In the genomic region with DNA sequence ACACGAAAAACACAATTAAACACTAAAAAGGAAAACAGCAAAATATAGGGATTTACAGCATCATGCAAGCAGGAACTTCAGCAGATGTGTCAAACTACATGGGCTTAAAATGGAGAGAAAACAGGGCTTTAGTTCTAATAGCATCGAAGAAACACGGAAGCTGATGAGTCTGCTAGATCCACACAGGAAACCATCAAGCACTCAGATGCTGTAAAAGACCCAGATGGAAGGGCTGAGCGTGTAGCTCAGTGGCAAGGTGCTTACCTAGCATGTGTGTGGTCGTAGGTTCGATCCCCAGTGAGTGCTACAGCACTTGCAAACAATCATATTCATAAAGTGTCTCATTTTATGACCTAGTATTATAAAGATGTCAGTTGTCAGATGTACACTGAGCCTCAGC, we compare ENCODE assay signal across 28 mouse cellular contexts. TPM values are rescaled to one million over a fixed set of nuclear protein-coding genes. Genes with fewer than 3 reads are reported as not detected.
"Had no signal": no experiment of that assay in that cellular context is flagged by ENCODE, and none has a peak within 500 bp of the region (broad histone marks: within the 10 kb centered on the region; RNA-seq: fewer than 3 reads in every experiment).

No protein-coding gene starts in this region.

- H3K4me1 ChIP-seq: midbrain, embryonic 13.5 days; midbrain, embryonic 15.5 days; neural tube, embryonic 13.5 days; neural tube, embryonic 15.5 days had no signal

- H3K9me3 ChIP-seq: lung, embryonic 15.5 days; megakaryocyte, embryonic 14.5 days; midbrain, embryonic 13.5 days; midbrain, embryonic 15.5 days; neural tube, embryonic 13.5 days; neural tube, embryonic 15.5 days; stomach, embryonic 15.5 days had no signal

- DNase-seq: liver, postnatal 0 days; lung, adult 2 months; lung, postnatal 14 days; lung, postnatal 36 days; retina, postnatal 1 day; right cerebral cortex, adult 18-20 months; right cerebral cortex, postnatal 25 days; right cerebral cortex, postnatal 4 days; spleen, adult 18-20 months; thymus, adult 2 months; thymus, postnatal 14 days; thymus, postnatal 36 days had no signal

- H3K4me2 ChIP-seq: lung, embryonic 15.5 days; midbrain, embryonic 11.5 days; midbrain, embryonic 13.5 days; midbrain, embryonic 15.5 days; neural tube, embryonic 13.5 days; neural tube, embryonic 15.5 days; stomach, embryonic 15.5 days had no signal

- H3K27ac ChIP-seq: lung, embryonic 15.5 days; midbrain, embryonic 13.5 days; midbrain, embryonic 15.5 days; neural tube, embryonic 13.5 days; neural tube, embryonic 15.5 days; stomach, embryonic 15.5 days; stomach, postnatal 0 days had no signal

- H3K9ac ChIP-seq: liver, postnatal 0 days; lung, embryonic 15.5 days; midbrain, embryonic 13.5 days; midbrain, embryonic 15.5 days; neural tube, embryonic 13.5 days; neural tube, embryonic 15.5 days; stomach, embryonic 15.5 days had no signal

- ATAC-seq: liver, postnatal 0 days; lung, postnatal 0 days; midbrain, embryonic 13.5 days; midbrain, embryonic 15.5 days had no signal

- H3K4me3 ChIP-seq: lung, embryonic 15.5 days; megakaryocyte, embryonic 14.5 days; midbrain, embryonic 13.5 days; midbrain, embryonic 15.5 days; neural tube, embryonic 13.5 days; neural tube, embryonic 15.5 days; stomach, embryonic 15.5 days had no signal

RNA-seq across cellular contexts. Expression of a gene that starts 10.3 kb away (rescaled TPM):
- total RNA-seq: megakaryocyte progenitor cell, adult 5-6 weeks; monocyte, adult 5-6 weeks had no signal
- polyA plus RNA-seq: macrophage; midbrain, embryonic 11.5 days; neural tube, embryonic 11.5 days had no signal

RNA-seq across cellular contexts. Expression of a gene that starts 17.9 kb away (rescaled TPM):
- total RNA-seq: megakaryocyte progenitor cell, adult 5-6 weeks; midbrain, postnatal 0 days; monocyte, adult 5-6 weeks had no signal
- polyA plus RNA-seq: liver, postnatal 0 days; lung, adult 2 months; lung, embryonic 15.5 days; lung, postnatal 0 days; macrophage; midbrain, embryonic 11.5 days; midbrain, postnatal 0 days; neural tube, embryonic 11.5 days; neural tube, embryonic 15.5 days; small intestine, adult 2 months; stomach, embryonic 15.5 days; thymus, adult 2 months had no signal

RNA-seq across cellular contexts. Expression of a gene that starts 46.1 kb away (rescaled TPM):
- total RNA-seq: monocyte, adult 5-6 weeks had no signal
